Mouse (Mus musculus): ENCODE data around the gene Ubn1. TPM values are rescaled to one million over a fixed set of nuclear protein-coding genes. Genes with fewer than 3 reads are reported as not detected.

The Ubn1 gene
- polyA plus RNA-seq, 1 experiment = 26.8 TPM

DNA sequence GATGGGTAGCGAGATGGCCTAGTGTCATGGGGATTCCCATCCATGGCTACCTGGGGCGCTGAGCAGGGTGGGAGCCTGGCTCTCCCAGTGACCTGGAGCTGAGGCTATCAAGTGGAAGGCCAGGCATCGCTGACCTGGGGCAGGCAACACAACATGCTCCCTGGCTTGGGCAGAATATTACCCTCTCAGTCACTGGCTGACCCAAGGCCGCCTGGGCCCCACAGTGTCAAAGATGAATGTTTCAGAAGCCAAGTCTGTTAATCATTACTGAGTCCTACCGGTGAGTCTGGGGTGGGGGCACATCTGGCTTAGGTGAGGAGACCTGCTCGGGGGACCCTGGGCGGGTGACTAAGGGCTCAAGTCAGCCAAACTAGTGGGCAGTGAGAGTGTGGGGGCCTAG, 60.0 kb downstream of the Ubn1 start:
- TF ChIP-seq POLR2A (IDR thresholded peaks at IDR 0.05; ENCODE audit: control insufficient read depth, low read depth, low read length) (no peak), CTCF (IDR thresholded peaks at IDR 0.05; ENCODE audit: control insufficient read depth, insufficient read depth, insufficient replicate concordance, low read depth, low read length) (no peak)
- Histone ChIP-seq H3K27ac (ENCODE audit: control insufficient read depth, insufficient read depth, low read depth, low read length) (no peak overlapping the region), H3K36me3 (ENCODE audit: control insufficient read depth, insufficient read depth, low read length) (no peaks in the 10 kb centered on the region), H3K4me3 (ENCODE audit: control insufficient read depth, low read depth, low read length) (no peak overlapping the region), H3K27me3 (ENCODE audit: control insufficient read depth, insufficient read depth, low read length) (no peaks in the 10 kb centered on the region), H3K4me1 (ENCODE audit: control insufficient read depth, insufficient read depth, low read length) (no peaks in the 10 kb centered on the region)

DNA sequence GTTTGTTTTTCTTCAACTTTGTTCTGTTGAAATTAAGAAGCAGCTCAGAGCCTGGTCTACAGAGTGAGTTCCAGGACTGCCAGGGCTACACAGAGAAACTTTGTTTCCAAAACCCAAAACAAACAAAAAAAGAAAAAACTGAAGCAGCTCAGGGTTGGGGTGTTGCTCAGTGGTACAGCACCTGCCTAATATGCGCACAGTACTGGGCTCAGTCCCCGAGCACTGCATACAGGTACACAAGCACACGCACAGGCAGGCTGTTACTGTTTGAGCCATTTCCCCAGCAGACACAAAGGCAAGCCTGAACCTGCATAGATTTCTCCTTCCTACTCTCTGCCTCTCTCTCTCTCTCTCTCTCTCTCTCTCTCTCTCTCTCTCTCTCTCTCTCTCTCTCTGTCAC, 61.2 kb downstream of the Ubn1 start:
- H3K4me1 ChIP-seq (ENCODE audit: control insufficient read depth, insufficient read depth, low read length) = no peaks in the 10 kb centered on the region
- H3K27me3 ChIP-seq (ENCODE audit: control insufficient read depth, insufficient read depth, low read length) = no peaks in the 10 kb centered on the region
- no peaks in the 10 kb centered on the region for H3K36me3 ChIP-seq (ENCODE audit: control insufficient read depth, insufficient read depth, low read length)

GRCm38 (mm10) chr16:5113002-5113550, 63.2 kb downstream of the Ubn1 start:
- no peak overlapping the region for H3K27ac ChIP-seq (ENCODE audit: control insufficient read depth, insufficient read depth, low read depth, low read length)
- no peak for TF ChIP-seq POLR2A (IDR thresholded peaks at IDR 0.05; ENCODE audit: control insufficient read depth, low read depth, low read length)
- no peak for TF ChIP-seq CTCF (IDR thresholded peaks at IDR 0.05; ENCODE audit: control insufficient read depth, insufficient read depth, insufficient replicate concordance, low read depth, low read length)
- no peak overlapping the region for H3K4me3 ChIP-seq (ENCODE audit: control insufficient read depth, low read depth, low read length)
- H3K4me1 ChIP-seq (ENCODE audit: control insufficient read depth, insufficient read depth, low read length) = no peaks in the 10 kb centered on the region
- no peaks in the 10 kb centered on the region for H3K36me3 ChIP-seq (ENCODE audit: control insufficient read depth, insufficient read depth, low read length)
- no peaks in the 10 kb centered on the region for H3K27me3 ChIP-seq (ENCODE audit: control insufficient read depth, insufficient read depth, low read length)

More for the DNA sequence above, 61.2 kb downstream of the Ubn1 start:
- no peak overlapping the region for H3K4me3 ChIP-seq (ENCODE audit: control insufficient read depth, low read depth, low read length)
- no peak overlapping the region for H3K27ac ChIP-seq (ENCODE audit: control insufficient read depth, insufficient read depth, low read depth, low read length)
- TF ChIP-seq CTCF (IDR thresholded peaks at IDR 0.05; ENCODE audit: control insufficient read depth, insufficient read depth, insufficient replicate concordance, low read depth, low read length) = no peak
- no peak for TF ChIP-seq POLR2A (IDR thresholded peaks at IDR 0.05; ENCODE audit: control insufficient read depth, low read depth, low read length)

- H3K36me3 ChIP-seq (ENCODE audit: control insufficient read depth, insufficient read depth, low read length) = no peaks in the 10 kb centered on the region
- H3K4me1 ChIP-seq (ENCODE audit: control insufficient read depth, insufficient read depth, low read length) = no peaks in the 10 kb centered on the region
- no peak for TF ChIP-seq CTCF (IDR thresholded peaks at IDR 0.05; ENCODE audit: control insufficient read depth, insufficient read depth, insufficient replicate concordance, low read depth, low read length)
- no peak for TF ChIP-seq POLR2A (IDR thresholded peaks at IDR 0.05; ENCODE audit: control insufficient read depth, low read depth, low read length)
- no peaks in the 10 kb centered on the region for H3K27me3 ChIP-seq (ENCODE audit: control insufficient read depth, insufficient read depth, low read length)
- H3K4me3 ChIP-seq (ENCODE audit: control insufficient read depth, low read depth, low read length) = no peak overlapping the region
- H3K27ac ChIP-seq (ENCODE audit: control insufficient read depth, insufficient read depth, low read depth, low read length) = no peak overlapping the region
Observed at GRCm38 (mm10) chr16:5113582-5113981, 63.7 kb downstream of the Ubn1 start.

DNA sequence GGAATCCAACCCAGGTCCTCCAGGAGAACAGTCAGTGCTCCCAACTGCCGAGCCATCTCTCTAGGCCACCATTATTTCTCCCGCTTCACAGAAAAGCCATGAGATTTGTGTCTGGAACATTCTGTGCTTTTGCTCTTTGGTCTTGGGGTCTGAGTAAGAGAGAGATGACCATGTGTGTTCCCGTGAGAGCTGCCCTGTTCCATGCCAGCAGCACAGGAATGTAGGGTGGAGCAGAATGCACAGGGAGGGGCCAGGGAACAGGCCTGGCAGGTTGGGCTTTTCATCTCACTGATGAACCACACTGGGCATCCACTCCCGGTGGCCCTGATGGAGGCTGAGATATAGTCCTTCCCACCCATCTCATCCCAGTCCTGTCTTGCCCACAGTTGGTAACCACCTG, 69.5 kb downstream of the Ubn1 start:
- H3K36me3 ChIP-seq (ENCODE audit: control insufficient read depth, insufficient read depth, low read length) = no peaks in the 10 kb centered on the region
- H3K27ac ChIP-seq (ENCODE audit: control insufficient read depth, insufficient read depth, low read depth, low read length) = no peak overlapping the region
- H3K4me1 ChIP-seq (ENCODE audit: control insufficient read depth, insufficient read depth, low read length) = no peaks in the 10 kb centered on the region
- H3K4me3 ChIP-seq (ENCODE audit: control insufficient read depth, low read depth, low read length) = no peak overlapping the region
- no peaks in the 10 kb centered on the region for H3K27me3 ChIP-seq (ENCODE audit: control insufficient read depth, insufficient read depth, low read length)
- TF ChIP-seq POLR2A (IDR thresholded peaks at IDR 0.05; ENCODE audit: control insufficient read depth, low read depth, low read length) (no peak), CTCF (IDR thresholded peaks at IDR 0.05; ENCODE audit: control insufficient read depth, insufficient read depth, insufficient replicate concordance, low read depth, low read length) (no peak)

GRCm38 (mm10) chr16:5119845-5120244, 70.0 kb downstream of the Ubn1 start:
- TF ChIP-seq CTCF (IDR thresholded peaks at IDR 0.05; ENCODE audit: control insufficient read depth, insufficient read depth, insufficient replicate concordance, low read depth, low read length) = no peak
- no peak for TF ChIP-seq POLR2A (IDR thresholded peaks at IDR 0.05; ENCODE audit: control insufficient read depth, low read depth, low read length)
- Histone ChIP-seq H3K27ac (ENCODE audit: control insufficient read depth, insufficient read depth, low read depth, low read length) (no peak overlapping the region), H3K4me1 (ENCODE audit: control insufficient read depth, insufficient read depth, low read length) (no peaks in the 10 kb centered on the region), H3K36me3 (ENCODE audit: control insufficient read depth, insufficient read depth, low read length) (no peaks in the 10 kb centered on the region), H3K27me3 (ENCODE audit: control insufficient read depth, insufficient read depth, low read length) (no peaks in the 10 kb centered on the region), H3K4me3 (ENCODE audit: control insufficient read depth, low read depth, low read length) (no peak overlapping the region)

DNA sequence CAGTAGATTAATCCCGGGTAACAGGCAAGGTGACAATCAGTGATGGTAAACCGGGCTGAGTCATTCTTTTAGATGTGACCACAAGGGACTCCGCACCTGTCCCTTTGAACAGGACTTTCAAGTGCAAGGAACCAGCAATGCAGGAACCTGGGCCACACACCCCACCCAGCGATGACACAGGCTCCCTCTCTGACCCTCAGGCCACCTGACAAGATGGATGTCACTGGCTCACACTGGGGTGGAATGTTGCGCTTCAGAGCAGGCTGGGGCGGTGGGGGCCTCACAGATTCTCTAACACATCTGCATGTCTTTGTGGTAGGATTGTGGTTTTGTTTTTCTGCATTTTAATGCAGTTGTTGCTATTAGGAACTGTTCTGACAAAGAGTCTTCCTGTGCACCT, 73.6 kb downstream of the Ubn1 start:
- Histone ChIP-seq H3K36me3 (ENCODE audit: control insufficient read depth, insufficient read depth, low read length) (no peaks in the 10 kb centered on the region), H3K27me3 (ENCODE audit: control insufficient read depth, insufficient read depth, low read length) (no peaks in the 10 kb centered on the region), H3K4me3 (ENCODE audit: control insufficient read depth, low read depth, low read length) (no peak overlapping the region), H3K4me1 (ENCODE audit: control insufficient read depth, insufficient read depth, low read length) (no peaks in the 10 kb centered on the region), H3K27ac (ENCODE audit: control insufficient read depth, insufficient read depth, low read depth, low read length) (no peak overlapping the region)
- TF ChIP-seq POLR2A (IDR thresholded peaks at IDR 0.05; ENCODE audit: control insufficient read depth, low read depth, low read length) (no peak), CTCF (IDR thresholded peaks at IDR 0.05; ENCODE audit: control insufficient read depth, insufficient read depth, insufficient replicate concordance, low read depth, low read length) (no peak)

DNA sequence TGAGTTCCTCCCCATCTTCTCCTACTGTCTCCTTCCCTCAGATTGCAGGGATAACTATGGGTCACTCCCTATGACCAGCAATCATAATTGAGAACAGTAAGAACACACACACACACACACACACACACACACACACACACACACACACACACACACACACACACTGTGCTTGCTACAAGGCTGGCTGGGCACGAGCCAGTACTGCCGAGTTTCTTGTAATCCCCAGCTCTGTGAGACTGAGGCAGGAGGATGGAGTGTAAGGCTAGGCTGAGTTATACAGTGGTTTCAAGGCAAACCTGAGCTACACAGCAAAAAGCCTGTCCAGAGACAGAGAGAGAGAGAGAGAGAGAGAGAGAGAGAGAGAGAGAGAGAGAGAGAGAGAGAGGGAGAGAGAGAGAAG, 80.3 kb downstream of the Ubn1 start:
- H3K27me3 ChIP-seq (ENCODE audit: control insufficient read depth, insufficient read depth, low read length) = no peaks in the 10 kb centered on the region
- H3K27ac ChIP-seq (ENCODE audit: control insufficient read depth, insufficient read depth, low read depth, low read length) = no peak overlapping the region

More for the DNA sequence above, 80.3 kb downstream of the Ubn1 start:
- Histone ChIP-seq H3K4me1 (ENCODE audit: control insufficient read depth, insufficient read depth, low read length) (peaks cover 7% of the 10 kb centered on the region), H3K4me3 (ENCODE audit: control insufficient read depth, low read depth, low read length) (no peak overlapping the region), H3K36me3 (ENCODE audit: control insufficient read depth, insufficient read depth, low read length) (no peaks in the 10 kb centered on the region)
- TF ChIP-seq POLR2A (IDR thresholded peaks at IDR 0.05; ENCODE audit: control insufficient read depth, low read depth, low read length) = no peak
